In genomic region chr3:50905993-50906831, GRCm38 (mm10) we compare ENCODE assay signal across 8 mouse cellular contexts.
DNase-seq lines count a peak whose midpoint lies in the region; ATAC-seq and TF ChIP-seq lines count a peak whose summit lies in the region.

No protein-coding gene starts in this region.

- H3K27ac ChIP-seq in bone marrow, adult 2 months (ENCODE audit: control insufficient read depth, insufficient read depth, low read depth, low read length, poor library complexity), result no peak overlapping the region
- H3K27ac ChIP-seq in embryonic facial prominence, embryonic 14.5 days (replicated peaks; ENCODE audit: low read depth, low read length), result peak overlapping the region; percentile 69
- H3K27ac ChIP-seq in heart, embryonic 10.5 days, result peak overlapping the region; percentile 63; the same call in 1 of the 2 replicates
- no peak overlapping the region for H3K27ac ChIP-seq in kidney, embryonic 14.5 days (ENCODE audit: low read depth, low read length)
- peak overlapping the region; percentile 72; the same call in 1 of the 2 replicates for H3K27ac ChIP-seq in limb, embryonic 14.5 days (replicated peaks; ENCODE audit: low read depth, low read length)
- peak overlapping the region; percentile 85 for H3K27ac ChIP-seq in midbrain, embryonic 16.5 days (ENCODE audit: low read length)
- H3K27ac ChIP-seq in spleen, adult 2 months (ENCODE audit: insufficient read depth, low read length), result no peak overlapping the region

- H3K9me3 ChIP-seq in embryonic facial prominence, embryonic 14.5 days (ENCODE audit: control insufficient read depth, low read length), result no peaks in the 10 kb centered on the region
- no peaks in the 10 kb centered on the region for H3K9me3 ChIP-seq in heart, embryonic 10.5 days
- H3K9me3 ChIP-seq in kidney, embryonic 14.5 days (ENCODE audit: control insufficient read depth, low read length), result no peaks in the 10 kb centered on the region
- no peaks in the 10 kb centered on the region for H3K9me3 ChIP-seq in limb, embryonic 14.5 days (ENCODE audit: control insufficient read depth, low read length)
- H3K9me3 ChIP-seq in midbrain, embryonic 16.5 days (replicated peaks; ENCODE audit: control insufficient read depth, low read length, poor library complexity, severe bottlenecking), result no peaks in the 10 kb centered on the region

- TF ChIP-seq CTCF in bone marrow, adult 2 months (IDR thresholded peaks at IDR 0.05; ENCODE audit: control insufficient read depth, insufficient read depth, low read length), result peak; percentile 92
- TF ChIP-seq CTCF in spleen, adult 2 months (IDR thresholded peaks at IDR 0.05; ENCODE audit: extremely low read depth, insufficient read depth, insufficient read length, insufficient replicate concordance), result peak; percentile 89; the same call in 1 of the 2 replicates

- TF ChIP-seq POLR2A in bone marrow, adult 2 months (IDR thresholded peaks at IDR 0.05; ENCODE audit: borderline replicate concordance, control insufficient read depth, low read depth, low read length), result no peak
- no peak for TF ChIP-seq POLR2A in limb, embryonic 14.5 days (IDR thresholded peaks at IDR 0.05; ENCODE audit: borderline replicate concordance, extremely low read depth, insufficient read depth, insufficient read length)
- no peak for TF ChIP-seq POLR2A in spleen, adult 2 months (IDR thresholded peaks at IDR 0.05; ENCODE audit: low read depth, low read length)

- peak; percentile 85 for ATAC-seq in embryonic facial prominence, embryonic 14.5 days (ENCODE audit: low read depth)
- ATAC-seq in kidney, embryonic 14.5 days (ENCODE audit: low FRiP score, low TSS enrichment), result peak; percentile 53
- ATAC-seq in limb, embryonic 14.5 days (ENCODE audit: low FRiP score, low read depth), result peak; percentile 83
- peak; percentile 90 for ATAC-seq in midbrain, embryonic 16.5 days

- peak overlapping the region; percentile 62 for H3K4me2 ChIP-seq in embryonic facial prominence, embryonic 14.5 days (ENCODE audit: low read depth, low read length)
- H3K4me2 ChIP-seq in kidney, embryonic 14.5 days (replicated peaks; ENCODE audit: low read depth, low read length), result peak overlapping the region; percentile 49
- H3K4me2 ChIP-seq in limb, embryonic 14.5 days (replicated peaks; ENCODE audit: low read depth, low read length, severe bottlenecking), result peak overlapping the region; percentile 50
- peak overlapping the region; percentile 59 for H3K4me2 ChIP-seq in midbrain, embryonic 16.5 days (ENCODE audit: low read length)

- no peaks in the 10 kb centered on the region for H3K36me3 ChIP-seq in embryonic facial prominence, embryonic 14.5 days (ENCODE audit: control insufficient read depth, insufficient read depth, low read length)
- no peaks in the 10 kb centered on the region for H3K36me3 ChIP-seq in heart, embryonic 10.5 days
- H3K36me3 ChIP-seq in kidney, embryonic 14.5 days (ENCODE audit: control insufficient read depth, insufficient read depth, low read length), result no peaks in the 10 kb centered on the region
- H3K36me3 ChIP-seq in limb, embryonic 14.5 days (ENCODE audit: control insufficient read depth, insufficient read depth, low read length), result no peaks in the 10 kb centered on the region
- H3K36me3 ChIP-seq in midbrain, embryonic 16.5 days (ENCODE audit: control insufficient read depth, insufficient read depth, low read length), result no peaks in the 10 kb centered on the region
- no peaks in the 10 kb centered on the region for H3K36me3 ChIP-seq in spleen, adult 2 months (ENCODE audit: control insufficient read depth, insufficient read depth, low read length)

- H3K27me3 ChIP-seq in embryonic facial prominence, embryonic 14.5 days (replicated peaks; ENCODE audit: control insufficient read depth, insufficient read depth, low read length), result no peaks in the 10 kb centered on the region
- H3K27me3 ChIP-seq in heart, embryonic 10.5 days (ENCODE audit: insufficient read depth, poor library complexity, severe bottlenecking), result peaks cover 3% of the 10 kb centered on the region; the same call in 1 of the 2 replicates
- no peaks in the 10 kb centered on the region for H3K27me3 ChIP-seq in kidney, embryonic 14.5 days (ENCODE audit: control insufficient read depth, insufficient read depth, low read length)
- no peaks in the 10 kb centered on the region for H3K27me3 ChIP-seq in limb, embryonic 14.5 days (ENCODE audit: control insufficient read depth, insufficient read depth, low read length)
- no peaks in the 10 kb centered on the region for H3K27me3 ChIP-seq in midbrain, embryonic 16.5 days (ENCODE audit: control insufficient read depth, insufficient read depth, low read depth, low read length)
- no peaks in the 10 kb centered on the region for H3K27me3 ChIP-seq in spleen, adult 2 months (ENCODE audit: control insufficient read depth, insufficient read depth, low read length)

- DNase-seq in 416B (ENCODE audit: low read depth), result peak; percentile 83
- peak; percentile 93 for DNase-seq in embryonic facial prominence, embryonic 14.5 days (ENCODE audit: low spot score)
- DNase-seq in heart, embryonic 10.5 days (ENCODE audit: low spot score), result peak; percentile 89
- DNase-seq in limb, embryonic 14.5 days (ENCODE audit: low spot score), result peak; percentile 90
- peak; percentile 30 to 74 for DNase-seq in spleen, adult 2 months (ENCODE audit: low read depth in 1 of 2, low spot score in 2 of 2)

- H3K9ac ChIP-seq in embryonic facial prominence, embryonic 14.5 days (ENCODE audit: low read depth, low read length), result peak overlapping the region; percentile 60
- peak overlapping the region; percentile 44; the same call in 1 of the 2 replicates for H3K9ac ChIP-seq in kidney, embryonic 14.5 days (ENCODE audit: low read depth, low read length)
- peak overlapping the region; percentile 46; the same call in 1 of the 2 replicates for H3K9ac ChIP-seq in limb, embryonic 14.5 days (ENCODE audit: low read depth, low read length, severe bottlenecking)
- peak overlapping the region; percentile 62 for H3K9ac ChIP-seq in midbrain, embryonic 16.5 days (ENCODE audit: low read depth, low read length)

- no peaks in the 10 kb centered on the region; the same call in 1 of the 2 replicates for H3K4me1 ChIP-seq in bone marrow, adult 2 months (ENCODE audit: control insufficient read depth, insufficient read depth, low read length)
- H3K4me1 ChIP-seq in embryonic facial prominence, embryonic 14.5 days (ENCODE audit: control insufficient read depth, insufficient read depth, low read length), result peaks cover 20% of the 10 kb centered on the region
- H3K4me1 ChIP-seq in heart, embryonic 10.5 days, result peaks cover 13% of the 10 kb centered on the region
- peaks cover 19% of the 10 kb centered on the region; the same call in 1 of the 2 replicates for H3K4me1 ChIP-seq in kidney, embryonic 14.5 days (ENCODE audit: control insufficient read depth, insufficient read depth, low read length)
- peaks cover 32% of the 10 kb centered on the region for H3K4me1 ChIP-seq in limb, embryonic 14.5 days (ENCODE audit: control insufficient read depth, insufficient read depth, low read length)
- peaks cover 22% of the 10 kb centered on the region for H3K4me1 ChIP-seq in midbrain, embryonic 16.5 days (ENCODE audit: control insufficient read depth, insufficient read depth, low read length)
- H3K4me1 ChIP-seq in spleen, adult 2 months (ENCODE audit: control insufficient read depth, insufficient read depth, insufficient read length), result no peaks in the 10 kb centered on the region

- H3K4me3 ChIP-seq in bone marrow, adult 2 months (replicated peaks; ENCODE audit: control insufficient read depth, low read depth, low read length), result peak overlapping the region; percentile 28
- H3K4me3 ChIP-seq in embryonic facial prominence, embryonic 14.5 days (ENCODE audit: low read depth, low read length), result peak overlapping the region; percentile 37
- peak overlapping the region; percentile 57 for H3K4me3 ChIP-seq in heart, embryonic 10.5 days
- H3K4me3 ChIP-seq in kidney, embryonic 14.5 days (ENCODE audit: low read length), result peak overlapping the region; percentile 35
- peak overlapping the region; percentile 29 for H3K4me3 ChIP-seq in limb, embryonic 14.5 days (replicated peaks; ENCODE audit: low read length)
- H3K4me3 ChIP-seq in midbrain, embryonic 16.5 days (ENCODE audit: low read depth, low read length), result peak overlapping the region; percentile 28
- H3K4me3 ChIP-seq in spleen, adult 2 months (ENCODE audit: extremely low read depth, insufficient read depth, insufficient read length), result peak overlapping the region; percentile 52

- 5% methylated on average over 32 of the region's 32 CpGs for WGBS in bone marrow, adult 2 months
- 13% methylated on average over 32 of the region's 32 CpGs for WGBS in embryonic facial prominence, embryonic 14.5 days
- 14% methylated on average over 32 of the region's 32 CpGs for WGBS in heart, embryonic 10.5 days
- 12% methylated on average over 32 of the region's 32 CpGs for WGBS in kidney, embryonic 14.5 days
- 9% methylated on average over 32 of the region's 32 CpGs for WGBS in limb, embryonic 14.5 days
- WGBS in midbrain, embryonic 16.5 days, result 8% methylated on average over 32 of the region's 32 CpGs
- WGBS in spleen, adult 2 months, result 10% methylated on average over 32 of the region's 32 CpGs

Comparison
In these comparisons a context has a peak if more than half of its experiments do, and no peak if none do; other contexts are left out.
1. H3K27ac ChIP-seq: peak in embryonic facial prominence, embryonic 14.5 days (single experiment), heart, embryonic 10.5 days (single experiment), limb, embryonic 14.5 days (single experiment) and midbrain, embryonic 16.5 days (single experiment); none in bone marrow, adult 2 months (single experiment), kidney, embryonic 14.5 days (single experiment) and spleen, adult 2 months (single experiment).
2. Peak in every context shown above with its lines, with median percentiles within 50 percentile points of each other: DNase-seq, H3K4me3 ChIP-seq, ATAC-seq, H3K4me2 ChIP-seq and H3K9ac ChIP-seq.